Mouse (Mus musculus) myocyte (in vitro differentiated cells): ENCODE measurements around the gene Cdc42se2.

Experiments used
- CEBPB ChIP-seq: IDR thresholded peaks from 2 replicates; pipeline ENCODE4 v1.6.1; 2011; ENCODE audit warnings: mild to moderate bottlenecking, moderate library complexity; ENCODE audit not compliant: poor library complexity, insufficient read depth, severe bottlenecking
- E2F4 ChIP-seq: IDR thresholded peaks from one replicate; pipeline ENCODE4 v1.6.1; 2011; ENCODE audit warnings: mild to moderate bottlenecking, control low read depth, moderate library complexity; ENCODE audit not compliant: insufficient read depth
- MAX ChIP-seq: IDR thresholded peaks from one replicate; pipeline ENCODE4 v1.6.1; 2011; ENCODE audit warnings: low read depth, mild to moderate bottlenecking, control low read depth
- MYOD1 ChIP-seq, 3 experiments: IDR thresholded peaks; one replicate each; pipeline ENCODE4 v1.6.1; 2011; ENCODE audit warnings: control low read depth in 2 of 3, low read depth in 2 of 3, mild to moderate bottlenecking in 2 of 3, moderate library complexity in 1 of 3; ENCODE audit not compliant: insufficient read length in 2 of 3, control insufficient read depth in 1 of 3
- MYOG ChIP-seq, 3 experiments: IDR thresholded peaks; one replicate each; pipeline ENCODE4 v1.6.1; 2011; ENCODE audit warnings: control low read depth in 2 of 3, low read depth in 2 of 3, mild to moderate bottlenecking in 2 of 3; ENCODE audit not compliant: insufficient read length in 2 of 3, control insufficient read depth in 1 of 3, insufficient read depth in 1 of 3
- POLR2A ChIP-seq: IDR thresholded peaks from one replicate; pipeline ENCODE4 v1.6.1; 2011; ENCODE audit warnings: low read depth, mild to moderate bottlenecking, control low read depth, moderate library complexity; ENCODE audit not compliant: insufficient read length
- POLR2AphosphoS2 ChIP-seq: IDR thresholded peaks from one replicate; pipeline ENCODE4 v1.6.1; 2011; ENCODE audit warnings: low read depth, control low read depth; ENCODE audit not compliant: insufficient read length
- REST ChIP-seq: IDR thresholded peaks from one replicate; pipeline ENCODE4 v1.6.1; 2011; ENCODE audit warnings: mild to moderate bottlenecking, control low read depth, moderate library complexity; ENCODE audit not compliant: insufficient read depth, insufficient read length
- SRF ChIP-seq: IDR thresholded peaks from one replicate; pipeline ENCODE4 v1.6.1; 2011; ENCODE audit warnings: low read depth; ENCODE audit not compliant: control insufficient read depth, insufficient read length
- TCF12 ChIP-seq: IDR thresholded peaks from one replicate; pipeline ENCODE4 v1.6.1; 2011; ENCODE audit warnings: mild to moderate bottlenecking, control low read depth; ENCODE audit not compliant: poor library complexity, insufficient read depth, severe bottlenecking
- TCF3 ChIP-seq: IDR thresholded peaks from one replicate; pipeline ENCODE4 v1.6.1; 2011; ENCODE audit warnings: low read depth, control low read depth; ENCODE audit not compliant: insufficient read length
- USF1 ChIP-seq: IDR thresholded peaks from one replicate; pipeline ENCODE4 v1.6.1; 2011; ENCODE audit warnings: low read depth, mild to moderate bottlenecking, control low read depth, moderate library complexity

- TF ChIP-seq TCF12 (no peak), POLR2A (no peak), CEBPB (no peak), MYOG (IDR thresholded peaks at IDR 0.05; ENCODE audit: control insufficient read depth in 1 of 3, insufficient read depth in 1 of 3, insufficient read length in 2 of 3, low read depth in 2 of 3) (no peak), POLR2AphosphoS2 (no peak), E2F4 (no peak), MYOD1 (IDR thresholded peaks at IDR 0.05; ENCODE audit: control insufficient read depth in 1 of 3, insufficient read length in 2 of 3, low read depth in 2 of 3) (no peak), USF1 (no peak), SRF (no peak), TCF3 (no peak), MAX (no peak), REST (no peak)
Measured at GRCm38 (mm10) chr11:54769843-54770242, 17.6 kb downstream of the Cdc42se2 start.
